Mouse (Mus musculus) mesoderm, embryonic 11.5 days (tissue): ENCODE results near the gene Tpr.
A peak's percentile ranks its signal among the peaks of the same experiment; 100 is the strongest.

Experiments
- DNase-seq: peaks from one replicate; pipeline ENCODE4 v3.0.0-alpha.2; 2012; ENCODE audit warnings: low read depth, low spot score

Tpr gene

GRCm38 (mm10) chr1:150460595-150460994 is 68.0 kb downstream of the Tpr start:
- DNase-seq, result no peak

- DNase-seq, result no peak
These were observed 70.4 kb downstream of the Tpr start for GRCm38 (mm10) chr1:150463068-150463467.

GRCm38 (mm10) chr1:150463691-150464090 is 71.1 kb downstream of the Tpr start:
- DNase-seq, result no peak

GRCm38 (mm10) chr1:150465364-150465763 is 72.7 kb downstream of the Tpr start:
- no peak for DNase-seq

GRCm38 (mm10) chr1:150466132-150466531 is 73.5 kb downstream of the Tpr start, which contains the start of gene Prg4:
Prg4 (minus strand) TSS chr1:150466165.
- DNase-seq, result no peak

- DNase-seq, result no peak
These were observed 77.4 kb downstream of the Tpr start for GRCm38 (mm10) chr1:150469992-150470391.

- DNase-seq, result no peak
These were observed 79.9 kb downstream of the Tpr start for GRCm38 (mm10) chr1:150472525-150472924.

GRCm38 (mm10) chr1:150480674-150481073 is 88.0 kb downstream of the Tpr start:
- DNase-seq, result peak; percentile 72

GRCm38 (mm10) chr1:150489148-150489547 is 96.5 kb downstream of the Tpr start:
- no peak for DNase-seq

GRCm38 (mm10) chr1:150496626-150497302 is 104.1 kb downstream of the Tpr start:
- DNase-seq, result no peak

GRCm38 (mm10) chr1:150497690-150498089 is 105.1 kb downstream of the Tpr start:
- no peak for DNase-seq

GRCm38 (mm10) chr1:150498177-150498576 is 105.5 kb downstream of the Tpr start:
- no peak for DNase-seq
